Mouse (Mus musculus): ENCODE results near the gene Tango2.

GRCm38 (mm10) chr16:18396791-18397621, 49.1 kb upstream of the Tango2 start:
- TF ChIP-seq ZC3H11A (IDR thresholded peaks at IDR 0.05; ENCODE audit: low read depth, low read length) (no peak), CTCF (conservative IDR thresholded peaks at IDR 0.05 in 1 of 2, IDR thresholded peaks at IDR 0.05 in 1 of 2; ENCODE audit: low read depth in 2 of 2, low read length in 2 of 2) (no peak), TCF12 (IDR thresholded peaks at IDR 0.05; ENCODE audit: low read depth, low read length) (no peak), POLR2A (IDR thresholded peaks at IDR 0.05; ENCODE audit: low read depth, low read length) (no peak), SIN3A (IDR thresholded peaks at IDR 0.05; ENCODE audit: low read length) (no peak), MAFK (IDR thresholded peaks at IDR 0.05; ENCODE audit: insufficient replicate concordance, low read length) (no peak), HCFC1 (IDR thresholded peaks at IDR 0.05; ENCODE audit: low read depth, low read length) (no peak), PAX5 (IDR thresholded peaks at IDR 0.05; ENCODE audit: low read length) (no peak), GABPA (IDR thresholded peaks at IDR 0.05; ENCODE audit: insufficient replicate concordance, low read depth, low read length) (no peak), MYC (IDR thresholded peaks at IDR 0.05; ENCODE audit: low read depth, low read length) (no peak), EP300 (IDR thresholded peaks at IDR 0.05; ENCODE audit: low read length) (no peak), NRF1 (IDR thresholded peaks at IDR 0.05; ENCODE audit: low read depth, low read length) (no peak), KAT2A (IDR thresholded peaks at IDR 0.05; ENCODE audit: insufficient replicate concordance, low read length) (no peak)
